Mouse (Mus musculus): ENCODE results near the gene Cd302. TPM values are rescaled to one million over a fixed set of nuclear protein-coding genes. Genes with fewer than 3 reads are reported as not detected.

Cd302 gene
- total and polyA plus RNA-seq, 3 experiments, result 9.2 to 10.6 (median 10.2) TPM

- no peak overlapping the region for H3K9ac ChIP-seq (ENCODE audit: low read depth, low read length)
- intact Hi-C loops (cut with DNase I), result no loop called here
- 89% methylated on average over 14 of the region's 14 CpGs for WGBS
- H3K4me3 ChIP-seq, result no peak overlapping the region
- no peak for DNase-seq
- no peaks in the 10 kb centered on the region for H3K36me3 ChIP-seq (ENCODE audit: control insufficient read depth, insufficient read depth, low read length)
- no peak overlapping the region for H3K27ac ChIP-seq
- H3K4me1 ChIP-seq (ENCODE audit: control insufficient read depth, insufficient read depth, low read length), result no peaks in the 10 kb centered on the region
- H3K27me3 ChIP-seq (ENCODE audit: control insufficient read depth, insufficient read depth, low read length), result no peaks in the 10 kb centered on the region
- TF ChIP-seq POLR2A (IDR thresholded peaks at IDR 0.05; ENCODE audit: insufficient read depth, low read depth, low read length), result no peak
- TF ChIP-seq CTCF (IDR thresholded peaks at IDR 0.05), result no peak
- no peak for TF ChIP-seq EP300 (IDR thresholded peaks at IDR 0.05; ENCODE audit: insufficient read depth, low read depth, low read length)
- H3K79me2 ChIP-seq (replicated peaks; ENCODE audit: control insufficient read depth, insufficient read depth, low read length), result no peaks in the 10 kb centered on the region
Observed at GRCm38 (mm10) chr2:60269856-60270479, 14.3 kb downstream of the Cd302 start.

- no peaks in the 10 kb centered on the region for H3K4me1 ChIP-seq (ENCODE audit: control insufficient read depth, insufficient read depth, low read length)
- H3K4me3 ChIP-seq, result no peak overlapping the region
- H3K36me3 ChIP-seq (ENCODE audit: control insufficient read depth, insufficient read depth, low read length), result no peaks in the 10 kb centered on the region
- H3K9ac ChIP-seq (ENCODE audit: low read depth, low read length), result no peak overlapping the region
- no peak for TF ChIP-seq POLR2A (IDR thresholded peaks at IDR 0.05; ENCODE audit: insufficient read depth, low read depth, low read length)
- no peak for TF ChIP-seq EP300 (IDR thresholded peaks at IDR 0.05; ENCODE audit: insufficient read depth, low read depth, low read length)
- no peak for TF ChIP-seq CTCF (IDR thresholded peaks at IDR 0.05)
- intact Hi-C loops (cut with DNase I), result no loop called here
- no peaks in the 10 kb centered on the region for H3K79me2 ChIP-seq (replicated peaks; ENCODE audit: control insufficient read depth, insufficient read depth, low read length)
- WGBS, result 53% methylated on average over 1 of the region's 1 CpGs
- H3K27me3 ChIP-seq (ENCODE audit: control insufficient read depth, insufficient read depth, low read length), result no peaks in the 10 kb centered on the region
- no peak overlapping the region for H3K27ac ChIP-seq
- no peak for DNase-seq
Observed at GRCm38 (mm10) chr2:60267567-60267966, 16.7 kb downstream of the Cd302 start.

GRCm38 (mm10) chr2:60260621-60261350, 23.5 kb downstream of the Cd302 start:
- no peak overlapping the region for H3K9ac ChIP-seq (ENCODE audit: low read depth, low read length)
- H3K27ac ChIP-seq, result no peak overlapping the region
- WGBS, result 73% methylated on average over 5 of the region's 5 CpGs
- no peak for TF ChIP-seq CTCF (IDR thresholded peaks at IDR 0.05)
- TF ChIP-seq POLR2A (IDR thresholded peaks at IDR 0.05; ENCODE audit: insufficient read depth, low read depth, low read length), result no peak
- no peak for TF ChIP-seq EP300 (IDR thresholded peaks at IDR 0.05; ENCODE audit: insufficient read depth, low read depth, low read length)
- H3K4me3 ChIP-seq, result no peak overlapping the region
- no peaks in the 10 kb centered on the region for H3K36me3 ChIP-seq (ENCODE audit: control insufficient read depth, insufficient read depth, low read length)
- DNase-seq, result no peak
- no peaks in the 10 kb centered on the region for H3K4me1 ChIP-seq (ENCODE audit: control insufficient read depth, insufficient read depth, low read length)
- intact Hi-C loops (cut with DNase I), result no loop called here
- H3K79me2 ChIP-seq (replicated peaks; ENCODE audit: control insufficient read depth, insufficient read depth, low read length), result no peaks in the 10 kb centered on the region; the same call in 1 of the 2 replicates
- no peaks in the 10 kb centered on the region for H3K27me3 ChIP-seq (ENCODE audit: control insufficient read depth, insufficient read depth, low read length)

DNA sequence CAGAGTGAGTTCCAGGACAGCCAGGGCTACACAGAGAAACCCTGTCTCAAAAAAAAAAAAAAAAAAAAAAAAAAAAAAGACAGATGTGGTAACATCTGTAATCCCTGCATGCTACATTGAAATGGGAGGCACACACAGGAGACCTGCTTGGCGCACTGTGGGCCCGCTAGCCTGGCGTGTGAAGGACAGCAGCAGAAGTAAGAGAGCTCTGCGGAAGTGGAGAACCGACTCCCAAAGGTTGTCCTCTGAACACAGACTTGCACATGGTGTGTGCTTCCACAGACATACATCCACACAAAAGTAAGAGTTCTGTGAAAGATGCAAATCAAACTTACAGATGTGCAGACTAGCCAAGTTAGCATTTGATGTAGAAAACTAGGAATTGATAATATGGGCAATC, 25.1 kb downstream of the Cd302 start:
- Histone ChIP-seq H3K4me1 (ENCODE audit: control insufficient read depth, insufficient read depth, low read length) (no peaks in the 10 kb centered on the region), H3K27me3 (ENCODE audit: control insufficient read depth, insufficient read depth, low read length) (no peaks in the 10 kb centered on the region), H3K36me3 (ENCODE audit: control insufficient read depth, insufficient read depth, low read length) (no peaks in the 10 kb centered on the region), H3K79me2 (replicated peaks; ENCODE audit: control insufficient read depth, insufficient read depth, low read length) (no peaks in the 10 kb centered on the region; the same call in 1 of the 2 replicates), H3K27ac (no peak overlapping the region), H3K4me3 (no peak overlapping the region), H3K9ac (ENCODE audit: low read depth, low read length) (no peak overlapping the region)
- 95% methylated on average over 5 of the region's 5 CpGs for WGBS
- no peak for DNase-seq
- TF ChIP-seq POLR2A (IDR thresholded peaks at IDR 0.05; ENCODE audit: insufficient read depth, low read depth, low read length), result no peak
- no peak for TF ChIP-seq CTCF (IDR thresholded peaks at IDR 0.05)
- TF ChIP-seq EP300 (IDR thresholded peaks at IDR 0.05; ENCODE audit: insufficient read depth, low read depth, low read length), result no peak
- intact Hi-C loops (cut with DNase I), result no loop called here

DNA sequence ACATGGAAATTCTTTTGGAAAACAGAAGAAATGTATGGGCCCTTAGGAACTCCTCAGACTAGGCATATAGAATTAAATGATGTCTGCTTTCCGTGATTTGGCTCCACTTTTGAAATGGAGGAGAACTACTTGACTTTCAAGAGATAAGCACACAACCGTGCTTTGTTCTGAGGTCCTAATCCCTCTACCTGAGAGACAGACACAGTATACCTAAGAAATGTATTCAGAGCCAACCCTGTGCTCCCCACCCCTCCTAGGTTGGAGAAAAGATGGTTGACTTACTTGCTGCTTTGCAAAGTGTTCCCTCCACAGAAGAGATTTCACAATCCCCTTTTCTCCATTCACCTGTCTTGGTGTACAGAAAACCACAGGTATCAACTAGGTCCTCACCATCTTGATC, 27.5 kb downstream of the Cd302 start:
- intact Hi-C loops (cut with DNase I), result no loop called here
- no peak for TF ChIP-seq CTCF (IDR thresholded peaks at IDR 0.05)
- no peak for TF ChIP-seq EP300 (IDR thresholded peaks at IDR 0.05; ENCODE audit: insufficient read depth, low read depth, low read length)
- TF ChIP-seq POLR2A (IDR thresholded peaks at IDR 0.05; ENCODE audit: insufficient read depth, low read depth, low read length), result no peak
- WGBS, result 62% methylated on average over 2 of the region's 2 CpGs
- Histone ChIP-seq H3K79me2 (replicated peaks; ENCODE audit: control insufficient read depth, insufficient read depth, low read length) (no peaks in the 10 kb centered on the region; the same call in 1 of the 2 replicates), H3K4me1 (ENCODE audit: control insufficient read depth, insufficient read depth, low read length) (no peaks in the 10 kb centered on the region), H3K4me3 (no peak overlapping the region), H3K9ac (ENCODE audit: low read depth, low read length) (no peak overlapping the region), H3K27me3 (ENCODE audit: control insufficient read depth, insufficient read depth, low read length) (no peaks in the 10 kb centered on the region), H3K36me3 (ENCODE audit: control insufficient read depth, insufficient read depth, low read length) (no peaks in the 10 kb centered on the region; the same call in 1 of the 2 replicates), H3K27ac (no peak overlapping the region)
- DNase-seq, result no peak

GRCm38 (mm10) chr2:60253506-60253905, 30.8 kb downstream of the Cd302 start:
- Histone ChIP-seq H3K4me1 (ENCODE audit: control insufficient read depth, insufficient read depth, low read length) (no peaks in the 10 kb centered on the region), H3K27ac (no peak overlapping the region), H3K79me2 (replicated peaks; ENCODE audit: control insufficient read depth, insufficient read depth, low read length) (no peaks in the 10 kb centered on the region), H3K9ac (ENCODE audit: low read depth, low read length) (no peak overlapping the region), H3K27me3 (ENCODE audit: control insufficient read depth, insufficient read depth, low read length) (no peaks in the 10 kb centered on the region), H3K4me3 (no peak overlapping the region), H3K36me3 (ENCODE audit: control insufficient read depth, insufficient read depth, low read length) (peaks cover 2% of the 10 kb centered on the region)
- no peak for TF ChIP-seq CTCF (IDR thresholded peaks at IDR 0.05)
- no peak for TF ChIP-seq EP300 (IDR thresholded peaks at IDR 0.05; ENCODE audit: insufficient read depth, low read depth, low read length)
- no peak for TF ChIP-seq POLR2A (IDR thresholded peaks at IDR 0.05; ENCODE audit: insufficient read depth, low read depth, low read length)
- intact Hi-C loops (cut with DNase I), result no loop called here
- DNase-seq, result no peak
